Mouse (Mus musculus) forebrain, postnatal 0 days (tissue): Measurements from ENCODE around the gene Ceacam20. TPM values are rescaled to one million over a fixed set of nuclear protein-coding genes. Genes with fewer than 3 reads are reported as not detected.

Experiments
- ATAC-seq: fragments of 200-750 bp; cut with Nextera tagmentation; 2 replicates; pipeline ENCODE4 v1.8.0; 2017; ENCODE audit warnings: mild to moderate bottlenecking, moderate library complexity
- DNase-seq: peaks from one replicate; pipeline ENCODE4 v3.0.0-alpha.2; 2015
- H3K27ac ChIP-seq: fragments of 300-500 bp; sonication (generic); 2 replicates; pipeline ENCODE4 v1.5.1; 2014; ENCODE audit warnings: low read depth, mild to moderate bottlenecking, antibody characterized with exemption, low read length, moderate library complexity, mixed read lengths
- H3K27me3 ChIP-seq: fragments of 300-500 bp; sonication (generic); 2 replicates; pipeline ENCODE4 v1.6.1; 2014; ENCODE audit warnings: mild to moderate bottlenecking, low read length, mixed read lengths; ENCODE audit not compliant: insufficient read depth
- H3K36me3 ChIP-seq: fragments of 300-500 bp; sonication (generic); 2 replicates; pipeline ENCODE4 v1.6.1; 2014; ENCODE audit warnings: mild to moderate bottlenecking, moderate library complexity; ENCODE audit not compliant: insufficient read depth
- H3K4me1 ChIP-seq: fragments of 300-500 bp; sonication (generic); 2 replicates; pipeline ENCODE4 v1.6.1; 2014; ENCODE audit warnings: antibody characterized with exemption; ENCODE audit not compliant: insufficient read depth
- H3K4me2 ChIP-seq: fragments of 300-500 bp; sonication (generic); 2 replicates; pipeline ENCODE4 v1.6.1; 2014; ENCODE audit warnings: low read depth, mild to moderate bottlenecking, moderate library complexity
- H3K4me3 ChIP-seq: fragments of 300-500 bp; sonication (generic); 2 replicates; pipeline ENCODE4 v1.5.1; 2014; ENCODE audit warnings: low read depth, low read length, mixed read lengths
- H3K9ac ChIP-seq: fragments of 300-500 bp; sonication (generic); 2 replicates; pipeline ENCODE4 v1.6.1; 2014; ENCODE audit warnings: mild to moderate bottlenecking
- H3K9me3 ChIP-seq: fragments of 300-500 bp; sonication (generic); 2 replicates; pipeline ENCODE4 v1.6.1; 2016; ENCODE audit warnings: low read length
- CTCF ChIP-seq: sonication (generic); IDR thresholded peaks from 2 replicates; pipeline ENCODE4 v1.5.1; 2016; ENCODE audit warnings: antibody characterized with exemption, control low read depth, low read depth
- WGBS: fragments of 180-500 bp; shearing (Covaris S2); extraction: QIAGEN DNeasy Blood & Tissue Kit; methylation state at CpG from one replicate; pipeline ENCODE4 v1.1.7; 2014; 5-methylcytosine and 5-hydroxymethylcytosine counted together
- polyA plus RNA-seq: library from polyadenylated mRNA; unstranded; fragments of >200 nt; fragmentation: Nextera tagmentation; extraction: Ambion mirVana; gene quantifications from 2 replicates; pipeline ENCODE4 v1.2.1, GENCODE M21; 2015
- total RNA-seq: library from RNA; depleted of rRNA; stranded (reverse); fragments of >200 nt; gene quantifications from 2 replicates; pipeline ENCODE4 v1.2.3, GENCODE M21; 2014

Ceacam20 gene
- total and polyA plus RNA-seq, 2 experiments from 2014 or later, result not detected

GRCm38 (mm10) chr7:19948956-19949355 is 16.3 kb upstream of the Ceacam20 start:
- no peak overlapping the region for H3K4me3 ChIP-seq
- H3K9me3 ChIP-seq, result no peaks in the 10 kb centered on the region
- H3K27me3 ChIP-seq, result no peaks in the 10 kb centered on the region
- H3K4me1 ChIP-seq, result no peaks in the 10 kb centered on the region
- H3K27ac ChIP-seq, result no peak overlapping the region
- ATAC-seq (no peak), DNase-seq (no peak)
- H3K9ac ChIP-seq, result no peak overlapping the region
- WGBS, result 82% methylated on average over 12 of the region's 12 CpGs
- no peaks in the 10 kb centered on the region for H3K36me3 ChIP-seq
- H3K4me2 ChIP-seq, result no peak overlapping the region
- no peak for TF ChIP-seq CTCF

DNA sequence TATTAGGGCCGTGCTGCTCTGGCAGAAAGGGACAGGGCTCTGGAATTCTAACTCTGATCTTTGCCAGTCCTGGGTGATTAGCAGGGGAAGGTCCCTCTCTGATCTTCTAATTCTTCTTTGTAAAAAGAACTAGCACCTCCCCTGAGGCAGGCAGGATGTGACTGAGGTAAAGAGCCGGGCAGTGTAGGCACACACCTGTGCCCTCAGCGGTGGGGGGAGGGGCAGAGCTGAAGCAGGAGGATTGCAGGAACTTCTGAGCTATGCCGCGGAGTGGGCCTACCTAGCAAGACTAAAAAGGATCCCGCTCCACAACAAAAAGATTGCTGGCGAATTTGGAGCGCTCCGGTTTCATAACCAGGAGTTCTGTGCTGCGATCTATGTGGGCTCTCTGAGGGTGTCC is 15.2 kb upstream of the Ceacam20 start:
- no peak overlapping the region for H3K4me3 ChIP-seq
- TF ChIP-seq CTCF, result no peak
- H3K36me3 ChIP-seq, result no peaks in the 10 kb centered on the region
- no peak overlapping the region for H3K4me2 ChIP-seq
- no peaks in the 10 kb centered on the region for H3K27me3 ChIP-seq
- ATAC-seq (no peak), DNase-seq (no peak)
- H3K27ac ChIP-seq, result no peak overlapping the region
- H3K4me1 ChIP-seq, result no peaks in the 10 kb centered on the region
- no peak overlapping the region for H3K9ac ChIP-seq
- 71% methylated on average over 10 of the region's 10 CpGs for WGBS
- H3K9me3 ChIP-seq, result no peaks in the 10 kb centered on the region

GRCm38 (mm10) chr7:19950589-19950988 is 14.6 kb upstream of the Ceacam20 start, which contains the start of gene Igsf23:
TSS of gene Igsf23 (minus strand) at chr7:19950756.
- ATAC-seq, result no peak

GRCm38 (mm10) chr7:19952320-19952986 is 12.8 kb upstream of the Ceacam20 start:
- no peak overlapping the region for H3K9ac ChIP-seq
- H3K27ac ChIP-seq, result no peak overlapping the region
- no peak overlapping the region for H3K4me2 ChIP-seq
- DNase-seq (no peak), ATAC-seq (no peak)
- no peak for TF ChIP-seq CTCF
- no peaks in the 10 kb centered on the region for H3K36me3 ChIP-seq
- no peak overlapping the region for H3K4me3 ChIP-seq
- WGBS, result 62% methylated on average over 10 of the region's 10 CpGs
- H3K27me3 ChIP-seq, result no peaks in the 10 kb centered on the region
- no peaks in the 10 kb centered on the region for H3K4me1 ChIP-seq
- H3K9me3 ChIP-seq, result no peaks in the 10 kb centered on the region

More at GRCm38 (mm10) chr7:19950589-19950988, 14.6 kb upstream of the Ceacam20 start, which contains the start of gene Igsf23:
- Histone ChIP-seq H3K4me2 (no peak within 1 kb of the TSS), H3K9ac (no peak within 1 kb of the TSS), H3K27me3 (no peaks in the 10 kb centered on the region), H3K4me3 (no peak within 1 kb of the TSS), H3K27ac (no peak within 1 kb of the TSS), H3K4me1 (no peaks in the 10 kb centered on the region), H3K36me3 (no peaks in the 10 kb centered on the region), H3K9me3 (no peaks in the 10 kb centered on the region)
- TF ChIP-seq CTCF, result no peak
- 80% methylated on average over 9 of the region's 9 CpGs for WGBS
- no peak for DNase-seq

DNA sequence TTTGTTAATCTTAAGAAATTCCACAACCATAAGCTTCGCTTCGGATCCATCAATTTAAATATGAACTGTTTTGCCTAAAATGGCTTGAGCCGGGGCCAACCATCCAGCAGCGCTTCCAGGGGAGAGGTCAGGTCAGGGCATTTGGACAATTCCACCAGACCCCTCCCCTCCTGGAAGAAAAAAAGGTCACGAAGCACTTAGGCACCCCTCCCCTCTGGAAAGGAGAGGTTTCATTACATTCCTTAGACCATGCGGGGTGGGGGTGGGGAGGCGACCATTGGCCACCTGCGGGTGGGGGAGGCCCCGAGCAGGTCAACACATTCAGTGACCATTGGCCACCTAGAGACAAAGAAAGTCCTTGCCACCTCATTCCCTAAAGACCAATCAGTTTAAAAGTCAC is 12.2 kb upstream of the Ceacam20 start:
- WGBS, result 61% methylated on average over 9 of the region's 9 CpGs
- DNase-seq (no peak), ATAC-seq (no peak)
- H3K27me3 ChIP-seq, result no peaks in the 10 kb centered on the region
- H3K27ac ChIP-seq, result no peak overlapping the region
- H3K4me2 ChIP-seq, result no peak overlapping the region
- no peaks in the 10 kb centered on the region for H3K4me1 ChIP-seq
- no peaks in the 10 kb centered on the region for H3K9me3 ChIP-seq
- H3K4me3 ChIP-seq, result no peak overlapping the region
- H3K9ac ChIP-seq, result no peak overlapping the region
- H3K36me3 ChIP-seq, result no peaks in the 10 kb centered on the region
- TF ChIP-seq CTCF, result no peak

DNA sequence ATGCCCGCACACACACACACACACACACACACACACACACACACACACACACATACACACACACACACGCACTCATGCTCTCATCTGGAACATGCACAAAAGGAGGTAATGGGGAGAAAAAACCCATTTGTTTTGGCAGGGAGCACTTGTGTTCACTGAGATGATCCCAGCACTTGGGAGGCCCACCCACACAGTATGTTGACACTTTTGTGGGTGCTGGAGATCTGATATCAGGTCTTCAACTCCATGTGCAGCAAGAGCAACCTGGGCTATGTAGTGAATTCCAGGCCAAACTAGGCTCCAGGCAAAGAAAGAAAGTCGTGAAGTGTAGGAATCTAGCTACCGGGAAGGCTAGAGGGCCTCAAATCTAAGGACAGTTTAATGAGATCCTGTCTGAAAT is 9.4 kb upstream of the Ceacam20 start:
- no peak for TF ChIP-seq CTCF
- Histone ChIP-seq H3K4me1 (no peaks in the 10 kb centered on the region), H3K27me3 (no peaks in the 10 kb centered on the region), H3K4me3 (no peak overlapping the region), H3K9ac (no peak overlapping the region), H3K27ac (no peak overlapping the region), H3K9me3 (no peaks in the 10 kb centered on the region), H3K4me2 (no peak overlapping the region), H3K36me3 (no peaks in the 10 kb centered on the region)
- DNase-seq (no peak), ATAC-seq (no peak)
- WGBS, result 83% methylated on average over 4 of the region's 4 CpGs

DNA sequence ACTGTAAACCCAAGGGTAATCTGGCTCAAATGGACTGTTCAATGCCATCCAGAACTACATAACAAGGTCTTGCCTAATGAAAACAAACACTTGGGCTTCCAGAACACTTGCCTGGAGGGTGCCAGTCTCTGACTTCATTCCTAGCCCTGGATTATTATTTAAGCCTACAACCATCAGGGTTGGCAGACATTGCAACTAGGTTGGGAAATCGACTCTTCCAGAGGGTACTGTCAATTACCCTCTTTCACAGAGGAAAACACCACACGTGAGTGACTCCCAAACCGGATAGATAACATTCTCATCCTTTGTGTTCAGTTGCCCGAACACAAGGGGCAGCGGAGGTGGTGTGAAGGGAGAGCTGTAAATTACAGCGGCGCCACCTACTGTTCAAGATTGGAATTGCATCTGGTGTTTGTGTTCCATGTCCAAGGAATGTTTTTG is 8.9 kb upstream of the Ceacam20 start:
- Histone ChIP-seq H3K9ac (no peak overlapping the region), H3K4me3 (no peak overlapping the region), H3K27ac (no peak overlapping the region), H3K4me1 (no peaks in the 10 kb centered on the region), H3K4me2 (no peak overlapping the region), H3K27me3 (no peaks in the 10 kb centered on the region), H3K36me3 (no peaks in the 10 kb centered on the region), H3K9me3 (no peaks in the 10 kb centered on the region)
- ATAC-seq (peak; percentile 42; the same call in 1 of the 2 replicates), DNase-seq (peak; percentile 85)
- TF ChIP-seq CTCF, result peak; percentile 84
- WGBS, result 4% methylated on average over 7 of the region's 7 CpGs
